Mouse (Mus musculus) C2C12 (cell line): ENCODE data around the gene Mphosph9.

ENCODE experiments used
- CEBPB ChIP-seq: IDR thresholded peaks from one replicate; pipeline ENCODE4 v1.6.1; 2011; ENCODE audit warnings: low read depth, mild to moderate bottlenecking, control low read depth, moderate library complexity
- CTCF ChIP-seq: IDR thresholded peaks from one replicate; pipeline ENCODE4 v1.5.1; 2011; ENCODE audit not compliant: control insufficient read depth, insufficient read depth, insufficient read length
- FOSL1 ChIP-seq: IDR thresholded peaks from one replicate; pipeline ENCODE4 v1.8.0; 2011; ENCODE audit warnings: mild to moderate bottlenecking, low read length; ENCODE audit not compliant: poor library complexity, insufficient read depth, severe bottlenecking
- MAX ChIP-seq: IDR thresholded peaks from one replicate; pipeline ENCODE4 v1.6.1; 2011; ENCODE audit warnings: mild to moderate bottlenecking, control low read depth
- MYOD1 ChIP-seq: IDR thresholded peaks from one replicate; pipeline ENCODE4 v1.6.1; 2011; ENCODE audit warnings: low read depth; ENCODE audit not compliant: control insufficient read depth, insufficient read length
- MYOG ChIP-seq: IDR thresholded peaks from one replicate; pipeline ENCODE4 v1.6.1; 2011; ENCODE audit not compliant: control insufficient read depth, insufficient read length; ENCODE audit errors: extremely low read depth
- USF1 ChIP-seq: IDR thresholded peaks from one replicate; pipeline ENCODE4 v1.6.1; 2011; ENCODE audit warnings: low read depth, mild to moderate bottlenecking, control low read depth, moderate library complexity

DNA sequence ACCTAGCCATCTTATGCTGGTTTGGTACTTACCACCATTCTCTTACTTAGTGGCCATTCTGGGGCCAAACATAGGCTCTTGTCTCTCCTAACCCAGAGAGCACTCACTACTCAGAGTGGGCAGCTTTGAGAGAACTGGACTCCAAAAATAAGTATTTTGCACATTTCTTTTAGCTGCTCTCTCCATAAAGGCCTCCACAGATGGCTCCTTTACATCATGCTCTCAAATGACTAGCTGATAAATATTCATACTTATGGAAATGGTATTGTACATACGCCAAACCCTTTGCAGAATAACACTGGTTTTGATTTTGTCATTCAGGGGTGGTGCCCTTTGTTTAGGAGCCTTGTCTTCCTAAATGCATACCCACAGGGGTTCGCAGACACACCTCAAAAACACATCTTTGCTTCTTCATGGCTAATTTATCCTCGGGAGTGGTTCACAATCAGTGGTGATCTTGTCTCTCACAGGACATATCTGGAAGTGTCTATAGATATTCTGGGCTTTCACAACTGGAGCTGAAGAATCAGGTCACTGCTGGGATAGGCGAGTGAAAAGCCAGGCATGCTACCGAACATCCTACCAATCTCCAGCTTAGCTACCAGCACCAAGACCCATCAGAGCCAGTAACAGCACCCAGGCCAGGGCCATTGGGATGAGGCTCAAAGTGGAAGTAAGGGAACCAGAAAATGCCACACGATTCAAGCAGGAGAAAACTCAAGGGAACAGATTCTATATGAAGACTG lies 36.6 kb upstream of the Mphosph9 start:
- TF ChIP-seq MAX: no peak
- TF ChIP-seq CTCF: no peak
- no peak for TF ChIP-seq USF1
- no peak for TF ChIP-seq MYOG
- no peak for TF ChIP-seq MYOD1
- no peak for TF ChIP-seq CEBPB
- no peak for TF ChIP-seq FOSL1
